Mouse (Mus musculus) brain, embryonic 14.5 days (tissue): ENCODE measurements around the gene Kmt2e.

Experiments
- CTCF ChIP-seq: fragments of 200-500 bp; IDR thresholded peaks from 2 replicates; pipeline ENCODE4 v1.5.1; 2012; ENCODE audit warnings: inconsistent platforms, mild to moderate bottlenecking, moderate library complexity, borderline replicate concordance; ENCODE audit not compliant: insufficient read depth, insufficient read length; ENCODE audit errors: extremely low read depth
- POLR2A ChIP-seq: fragments of 200-500 bp; IDR thresholded peaks from 2 replicates; pipeline ENCODE4 v1.6.1; 2012; ENCODE audit warnings: mild to moderate bottlenecking, inconsistent platforms, borderline replicate concordance; ENCODE audit not compliant: poor library complexity, insufficient read depth, insufficient read length, severe bottlenecking; ENCODE audit errors: extremely low read depth

DNA sequence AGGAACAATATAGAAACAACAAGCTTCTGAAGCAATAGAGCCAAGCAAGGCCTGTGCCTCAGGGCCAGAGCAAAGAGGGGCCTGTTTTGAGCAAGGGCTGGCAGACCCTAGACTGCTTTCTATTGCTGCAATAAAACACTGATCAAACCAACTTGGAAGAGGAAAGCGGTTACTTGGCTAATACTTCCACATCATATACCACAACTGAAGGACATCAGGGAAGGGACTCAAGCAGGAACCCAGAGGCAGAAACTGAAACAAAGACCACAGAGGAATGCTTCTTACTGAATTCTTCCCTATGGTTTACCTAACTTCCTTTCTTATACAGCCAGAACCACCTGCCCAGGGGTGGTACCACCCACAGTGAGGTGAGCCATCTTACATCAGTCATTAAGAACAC is 87.4 kb downstream of the Kmt2e start:
- TF ChIP-seq CTCF (no peak), POLR2A (no peak)
